Mouse (Mus musculus): ENCODE results near the gene Zfp382. TPM values are rescaled to one million over a fixed set of nuclear protein-coding genes. Genes with fewer than 3 reads are reported as not detected.
A peak's percentile ranks its signal among the peaks of the same experiment; 100 is the strongest.
"Not testable (repeated sequence)": the region's sequence is repeated elsewhere in the genome, so short reads cannot be mapped to it uniquely, and the experiment has no call there.

Zfp382 gene
- polyA plus RNA-seq, 1 experiment from 2014 or later, result 2.5 TPM

DNA sequence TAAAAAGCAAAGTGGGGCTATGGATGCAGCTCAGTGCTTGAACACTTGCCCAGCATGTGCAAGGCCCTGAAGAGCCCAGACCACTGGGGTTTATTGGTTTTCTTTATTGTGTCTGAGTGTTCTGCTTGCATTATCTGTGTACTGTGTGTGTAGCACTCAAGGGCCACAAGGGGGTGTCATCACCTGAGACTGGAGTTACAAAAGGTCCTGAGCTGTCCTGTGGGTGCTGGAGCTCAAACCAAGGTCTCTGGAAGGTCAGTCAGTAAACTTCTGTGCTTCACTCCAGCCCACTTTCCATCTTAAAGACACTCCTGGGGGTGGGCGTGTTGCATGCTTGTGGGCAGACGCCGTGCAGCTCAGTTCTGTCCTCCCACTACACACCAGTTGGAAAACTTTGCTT, 33.8 kb downstream of the Zfp382 start:
- Histone ChIP-seq H3K9me3 (replicated peaks) (peaks cover 85% of the 10 kb centered on the region), H3K27me3 (replicated peaks) (no peaks in the 10 kb centered on the region), H3K4me1 (no peaks in the 10 kb centered on the region), H3K36me3 (peaks cover 90% of the 10 kb centered on the region), H3K4me3 (no peak overlapping the region), H3K27ac (no peak overlapping the region), H3K9ac (no peak overlapping the region), H3K4me2 (no peak overlapping the region)
- ATAC-seq, result no peak
- 86% methylated on average over 3 of the region's 3 CpGs for WGBS (ENCODE audit: insufficient replicate concordance)

DNA sequence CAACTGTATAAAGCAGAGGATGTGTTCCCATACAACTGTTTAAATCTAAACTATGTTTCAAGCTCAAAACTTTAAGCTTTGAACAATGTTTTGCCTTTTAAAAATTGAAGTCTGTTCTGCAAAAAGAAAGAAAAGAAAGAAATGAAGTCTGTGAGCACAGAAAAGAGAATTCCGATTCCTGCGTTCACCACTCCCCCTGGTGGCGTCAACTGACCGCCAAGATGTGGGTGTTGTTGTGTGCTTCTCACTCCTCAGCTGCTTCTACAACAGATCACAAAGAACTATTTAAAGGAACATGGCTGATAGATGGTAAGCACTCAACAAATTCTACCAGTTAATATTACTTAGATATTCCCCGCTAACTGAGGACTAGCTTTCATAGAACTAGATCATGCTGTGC, 41.4 kb downstream of the Zfp382 start:
- H3K4me2 ChIP-seq, result no peak overlapping the region
- H3K27me3 ChIP-seq (replicated peaks), result no peaks in the 10 kb centered on the region
- peaks cover 96% of the 10 kb centered on the region for H3K36me3 ChIP-seq
- no peak overlapping the region for H3K9ac ChIP-seq
- H3K9me3 ChIP-seq (replicated peaks), result peaks cover 64% of the 10 kb centered on the region
- H3K4me3 ChIP-seq, result no peak overlapping the region
- H3K4me1 ChIP-seq, result peaks cover 3% of the 10 kb centered on the region
- WGBS (ENCODE audit: insufficient replicate concordance), result 94% methylated on average over 5 of the region's 5 CpGs
- H3K27ac ChIP-seq, result no peak overlapping the region
- ATAC-seq, result no peak

DNA sequence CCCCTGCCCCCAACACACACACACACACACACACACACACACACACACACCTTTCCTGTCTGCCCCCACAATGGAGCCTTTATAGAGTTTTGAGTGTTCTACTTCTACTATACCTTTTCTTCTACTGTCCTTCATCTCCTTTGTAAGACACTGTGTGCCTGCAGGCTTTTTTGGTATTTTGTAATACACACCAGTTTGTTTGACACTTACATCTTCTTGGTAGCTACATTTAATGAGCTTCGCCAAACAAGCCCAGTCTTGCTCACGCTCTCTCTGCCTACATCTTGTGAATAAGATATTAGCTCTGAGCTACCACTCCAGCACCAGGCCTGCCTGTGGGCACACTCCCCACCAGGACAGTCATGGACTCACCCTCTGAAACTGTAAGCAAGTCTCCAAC, 43.0 kb downstream of the Zfp382 start:
- H3K27ac ChIP-seq, result no peak overlapping the region
- ATAC-seq, result no peak
- H3K36me3 ChIP-seq, result peaks cover 79% of the 10 kb centered on the region
- H3K9me3 ChIP-seq (replicated peaks), result peaks cover 51% of the 10 kb centered on the region
- H3K4me3 ChIP-seq, result no peak overlapping the region
- H3K9ac ChIP-seq, result no peak overlapping the region
- WGBS (ENCODE audit: insufficient replicate concordance), result 96% methylated on average over 2 of the region's 2 CpGs
- H3K27me3 ChIP-seq (replicated peaks), result no peaks in the 10 kb centered on the region
- no peak overlapping the region for H3K4me2 ChIP-seq
- peaks cover 9% of the 10 kb centered on the region for H3K4me1 ChIP-seq

DNA sequence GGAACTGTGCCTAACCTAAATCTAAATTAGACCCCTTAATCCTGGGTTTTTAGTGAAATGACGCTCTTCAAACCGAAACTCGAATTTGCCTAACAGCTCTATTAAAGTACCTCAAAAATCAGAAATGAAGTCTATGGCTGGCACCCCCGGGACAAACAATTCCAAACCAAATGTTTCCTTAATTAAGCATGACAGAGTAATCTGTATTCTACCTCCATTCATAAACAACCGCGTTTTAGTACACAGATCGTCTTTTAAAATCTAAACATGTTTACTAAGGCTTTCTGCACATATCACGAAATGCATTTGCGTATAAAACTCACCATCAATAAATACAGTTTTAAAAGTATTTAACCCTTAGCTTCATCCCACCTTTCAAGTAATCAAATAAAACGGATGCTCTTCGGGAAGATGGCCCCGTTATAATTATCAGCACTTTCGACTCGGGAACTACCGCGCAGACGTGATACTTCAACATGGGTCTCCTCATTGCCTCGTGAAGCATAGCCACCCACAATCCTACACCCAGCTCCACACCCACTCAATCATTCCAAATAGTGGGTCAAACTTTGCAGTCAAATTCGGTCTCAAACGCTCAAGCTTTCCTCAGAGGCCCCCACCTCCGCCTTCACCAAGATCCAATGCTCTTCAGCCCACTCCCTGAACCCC, 47.3 kb downstream of the Zfp382 start:
- Histone ChIP-seq H3K36me3 (peaks cover 37% of the 10 kb centered on the region), H3K27ac (peak overlapping the region; percentile 82), H3K4me3 (peak overlapping the region; percentile 80), H3K27me3 (replicated peaks) (no peaks in the 10 kb centered on the region), H3K9me3 (replicated peaks) (peaks cover 18% of the 10 kb centered on the region; the same call in 1 of the 2 replicates), H3K4me2 (peak overlapping the region; percentile 75), H3K4me1 (peaks cover 19% of the 10 kb centered on the region), H3K9ac (peak overlapping the region; percentile 85)
- ATAC-seq, result peak; percentile 13
- 3% methylated on average over 21 of the region's 21 CpGs for WGBS (ENCODE audit: insufficient replicate concordance)

DNA sequence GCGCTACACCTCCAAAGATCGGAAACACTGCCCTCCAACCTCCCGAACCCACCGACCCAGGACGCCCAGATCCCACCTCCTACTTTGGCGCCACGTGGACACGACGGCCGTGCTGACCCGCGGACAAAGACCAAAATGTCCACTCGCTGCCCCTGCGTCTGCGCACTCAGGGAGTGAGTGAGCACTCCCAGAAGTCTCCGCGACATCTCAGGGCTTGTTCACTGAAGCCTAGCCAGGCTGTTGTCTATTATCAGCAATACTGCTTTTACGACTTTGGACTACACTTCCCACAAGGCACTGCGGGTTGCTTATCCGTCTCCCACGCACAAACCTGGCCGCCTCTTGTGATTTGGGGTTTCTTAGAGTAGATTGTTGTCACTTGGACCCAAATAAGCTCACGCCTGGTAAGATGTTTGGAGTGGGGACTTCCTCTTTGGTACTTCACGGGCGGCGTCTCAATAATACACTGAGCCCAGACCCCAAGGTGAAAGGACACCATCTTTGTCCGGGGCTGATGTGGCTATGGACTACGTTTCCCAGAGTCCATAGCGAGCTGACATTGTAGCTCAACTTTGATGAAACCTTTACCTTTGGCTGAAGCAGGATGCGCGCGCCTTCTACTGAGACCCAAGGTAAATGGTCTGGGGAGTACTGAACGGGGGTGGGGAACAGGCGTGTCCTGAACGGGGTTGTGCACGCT, 48.0 kb downstream of the Zfp382 start, which contains the start of gene Zfp146:
Zfp146 (minus strand) TSS at position 168 of the 700 bp plus-strand sequence.
- peaks cover 32% of the 10 kb centered on the region for H3K36me3 ChIP-seq
- peak within 1 kb of the TSS; percentile 80 for H3K4me3 ChIP-seq
- no peaks in the 10 kb centered on the region for H3K27me3 ChIP-seq (replicated peaks)
- peaks cover 14% of the 10 kb centered on the region; the same call in 1 of the 2 replicates for H3K9me3 ChIP-seq (replicated peaks)
- peak within 1 kb of the TSS; percentile 82 for H3K27ac ChIP-seq
- H3K9ac ChIP-seq, result peak within 1 kb of the TSS; percentile 85
- WGBS (ENCODE audit: insufficient replicate concordance), result under 1% methylated on average over 36 of the region's 36 CpGs
- ATAC-seq, result peak; percentile 98
- peak within 1 kb of the TSS; percentile 75 for H3K4me2 ChIP-seq
- H3K4me1 ChIP-seq, result peaks cover 19% of the 10 kb centered on the region

DNA sequence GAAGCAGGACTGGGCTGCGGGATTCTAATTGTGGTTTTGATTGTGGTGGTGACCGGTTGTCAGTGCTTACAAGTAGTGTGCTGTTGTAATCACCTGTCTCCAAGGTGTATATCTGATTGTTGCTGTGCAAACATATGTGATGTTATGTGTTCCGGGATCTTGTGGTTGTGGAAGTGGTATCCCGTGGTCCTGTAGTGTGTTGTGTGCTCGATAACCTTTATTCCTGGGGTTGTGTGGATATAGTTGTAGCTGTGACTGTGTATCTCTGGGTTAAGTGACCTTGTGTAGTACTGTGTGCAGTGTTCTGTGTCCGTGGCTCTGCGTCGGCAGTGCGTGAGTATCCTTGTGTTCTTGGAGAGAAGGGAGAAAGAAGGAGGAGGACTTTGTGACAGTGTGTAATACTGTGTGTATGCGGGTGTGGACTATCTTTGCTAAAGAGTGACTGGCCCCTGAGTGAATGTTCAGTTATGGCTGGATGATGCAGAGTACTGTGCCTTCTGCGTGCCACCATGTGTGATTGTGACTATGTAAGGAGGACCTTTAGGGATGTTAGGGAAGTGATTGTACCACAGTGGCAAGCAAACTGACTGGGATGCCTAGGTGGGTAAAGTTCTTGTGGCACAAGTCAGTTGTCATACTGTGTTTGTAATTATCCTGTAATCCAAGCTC, 48.7 kb downstream of the Zfp382 start:
- Histone ChIP-seq H3K36me3 (peaks cover 25% of the 10 kb centered on the region), H3K4me3 (peak overlapping the region; percentile 80), H3K9me3 (replicated peaks) (peaks cover 7% of the 10 kb centered on the region; the same call in 1 of the 2 replicates), H3K27me3 (replicated peaks) (no peaks in the 10 kb centered on the region), H3K4me1 (peaks cover 19% of the 10 kb centered on the region), H3K4me2 (peak overlapping the region; percentile 75), H3K27ac (peak overlapping the region; percentile 62), H3K9ac (peak overlapping the region; percentile 85)
- 22% methylated on average over 11 of the region's 11 CpGs for WGBS (ENCODE audit: insufficient replicate concordance)
- ATAC-seq, result peak; percentile 27; the same call in 1 of the 2 replicates

DNA sequence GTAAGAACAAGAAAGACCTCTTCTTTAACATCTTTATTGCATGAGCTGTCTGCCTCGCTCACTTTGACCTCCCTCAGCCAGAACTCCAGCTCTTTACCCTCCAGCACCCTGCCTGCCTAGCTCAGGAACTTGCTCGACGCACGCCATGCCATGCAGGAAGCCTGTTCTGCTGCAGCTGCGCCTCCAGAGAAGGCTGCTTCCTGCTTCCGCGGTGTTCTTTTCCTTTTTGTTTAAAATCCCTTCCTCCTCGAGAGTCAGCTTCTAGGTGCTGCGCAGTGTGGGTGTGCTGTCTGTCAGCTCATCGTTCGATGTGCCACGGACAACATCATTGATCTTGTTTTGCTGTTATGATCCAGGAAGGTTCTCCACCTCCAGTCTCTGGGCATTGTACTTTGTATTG, 54.7 kb downstream of the Zfp382 start:
- H3K4me1 ChIP-seq, result no peaks in the 10 kb centered on the region
- no peak overlapping the region for H3K9ac ChIP-seq
- no peaks in the 10 kb centered on the region for H3K9me3 ChIP-seq (replicated peaks)
- ATAC-seq, result peak; percentile 20; the same call in 1 of the 2 replicates
- H3K36me3 ChIP-seq, result peaks cover 18% of the 10 kb centered on the region
- no peak overlapping the region for H3K27ac ChIP-seq
- H3K27me3 ChIP-seq (replicated peaks), result no peaks in the 10 kb centered on the region
- no peak overlapping the region for H3K4me2 ChIP-seq
- WGBS (ENCODE audit: insufficient replicate concordance), result 60% methylated on average over 12 of the region's 12 CpGs
- H3K4me3 ChIP-seq, result no peak overlapping the region

DNA sequence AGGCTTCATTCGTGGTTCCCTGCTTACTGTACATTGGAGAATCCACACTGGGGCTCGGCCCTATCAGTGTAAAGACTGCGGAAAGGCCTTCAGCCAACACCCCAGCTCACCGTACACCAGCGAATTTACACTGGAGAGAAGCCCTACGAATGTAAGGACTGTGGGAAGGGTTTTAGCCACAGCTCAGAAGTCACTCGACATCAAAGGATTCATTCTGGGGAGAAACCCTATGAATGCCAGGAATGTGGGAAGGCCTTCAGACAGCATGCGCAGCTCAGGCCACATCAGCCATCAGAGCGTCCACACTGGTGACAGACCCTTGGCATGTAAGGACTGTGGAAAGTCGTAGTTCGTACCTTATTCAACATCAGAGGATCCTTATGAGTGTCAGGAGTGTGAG, 56.5 kb downstream of the Zfp382 start:
- Histone ChIP-seq H3K4me3 (no peak overlapping the region), H3K27me3 (replicated peaks) (no peaks in the 10 kb centered on the region), H3K4me2 (no peak overlapping the region), H3K27ac (no peak overlapping the region), H3K9me3 (replicated peaks) (no peaks in the 10 kb centered on the region), H3K36me3 (peaks cover 18% of the 10 kb centered on the region), H3K4me1 (no peaks in the 10 kb centered on the region; the same call in 1 of the 2 replicates), H3K9ac (no peak overlapping the region)
- no peak for ATAC-seq
- WGBS (ENCODE audit: insufficient replicate concordance), result 81% methylated on average over 11 of the region's 11 CpGs

DNA sequence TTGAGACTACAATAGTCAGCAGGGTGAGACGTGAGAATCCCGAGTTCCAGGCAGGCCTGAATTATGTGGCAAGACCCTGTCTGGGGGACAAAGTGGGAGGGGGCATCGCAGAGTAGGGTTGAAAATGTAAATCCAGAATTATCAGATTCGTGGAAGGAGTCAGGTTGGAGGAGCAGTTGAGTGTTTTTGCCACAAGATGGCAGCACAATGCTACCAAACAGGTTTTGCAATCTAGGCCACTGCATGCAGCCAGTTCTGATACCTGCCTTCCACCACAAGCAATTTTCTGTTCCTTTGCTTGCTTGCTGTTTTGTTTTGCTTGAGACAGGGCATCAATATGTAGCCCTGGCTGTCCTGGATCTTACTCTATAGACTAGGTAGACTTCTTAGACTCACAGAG, 59.6 kb downstream of the Zfp382 start:
- H3K4me3 ChIP-seq, result no peak overlapping the region
- no peak for ATAC-seq

DNA sequence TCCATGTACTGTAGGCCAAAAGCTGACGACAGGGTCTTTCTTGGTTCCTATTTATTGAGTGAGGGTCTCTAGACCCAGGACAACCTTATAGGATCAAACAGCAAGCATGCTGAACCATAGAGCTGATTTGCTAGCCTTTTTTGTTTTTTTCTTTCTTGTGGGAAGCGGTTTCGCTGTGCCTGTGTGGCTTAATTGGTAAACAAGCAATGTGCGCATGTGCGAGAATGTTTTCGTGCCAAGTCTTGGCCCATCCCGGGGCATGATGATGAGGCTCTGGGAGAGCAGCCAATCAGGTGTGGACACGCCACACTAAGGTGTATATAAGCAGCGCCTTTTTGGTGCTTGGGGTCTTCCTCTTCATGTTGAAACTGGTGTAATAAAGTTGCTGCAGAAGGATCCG, 60.2 kb downstream of the Zfp382 start:
- H3K4me1 ChIP-seq, result peaks cover 19% of the 10 kb centered on the region
- peaks cover 28% of the 10 kb centered on the region for H3K36me3 ChIP-seq
- not testable (repeated sequence) for H3K9ac ChIP-seq; H3K4me3 ChIP-seq; H3K9me3 ChIP-seq (replicated peaks); ATAC-seq; H3K27ac ChIP-seq; H3K27me3 ChIP-seq (replicated peaks); H3K4me2 ChIP-seq
- 87% methylated on average over 10 of the region's 10 CpGs for WGBS (ENCODE audit: insufficient replicate concordance)

More for the DNA sequence above, 59.6 kb downstream of the Zfp382 start:
- H3K9me3 ChIP-seq (replicated peaks), result no peaks in the 10 kb centered on the region
- H3K27ac ChIP-seq, result no peak overlapping the region
- H3K27me3 ChIP-seq (replicated peaks), result no peaks in the 10 kb centered on the region
- H3K9ac ChIP-seq, result no peak overlapping the region
- no peak overlapping the region for H3K4me2 ChIP-seq
- WGBS (ENCODE audit: insufficient replicate concordance), result 0% methylated on average over 4 of the region's 4 CpGs
- peaks cover 19% of the 10 kb centered on the region for H3K4me1 ChIP-seq
- H3K36me3 ChIP-seq, result peaks cover 25% of the 10 kb centered on the region

DNA sequence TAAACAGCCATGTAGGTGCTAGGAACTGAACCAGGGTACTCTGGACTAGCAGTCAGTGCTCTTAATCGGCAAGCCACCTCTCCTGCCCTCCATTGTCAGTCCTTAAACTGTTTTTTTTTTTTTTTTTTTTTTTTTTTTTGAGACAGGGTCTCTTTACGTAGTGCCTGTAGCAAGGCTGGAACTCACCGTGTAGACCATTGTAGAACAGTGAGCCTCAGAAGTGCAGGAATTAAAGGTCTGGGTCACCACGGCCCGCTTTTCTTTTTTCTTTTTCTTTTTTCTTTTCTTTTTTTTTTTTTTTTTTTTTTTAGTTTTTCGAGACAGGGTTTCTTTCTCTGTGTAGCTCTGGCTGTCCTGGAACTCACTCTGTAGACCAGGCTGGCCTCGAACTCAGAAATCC, 61.4 kb downstream of the Zfp382 start:
- WGBS (ENCODE audit: insufficient replicate concordance), result 58% methylated on average over 7 of the region's 7 CpGs
- H3K9me3 ChIP-seq (replicated peaks); ATAC-seq; H3K27ac ChIP-seq; H3K4me3 ChIP-seq; H3K27me3 ChIP-seq (replicated peaks); H3K9ac ChIP-seq: not testable (repeated sequence)
- H3K4me1 ChIP-seq, result peaks cover 19% of the 10 kb centered on the region
- H3K4me2 ChIP-seq, result peak overlapping the region; percentile 74
- H3K36me3 ChIP-seq, result peaks cover 33% of the 10 kb centered on the region

DNA sequence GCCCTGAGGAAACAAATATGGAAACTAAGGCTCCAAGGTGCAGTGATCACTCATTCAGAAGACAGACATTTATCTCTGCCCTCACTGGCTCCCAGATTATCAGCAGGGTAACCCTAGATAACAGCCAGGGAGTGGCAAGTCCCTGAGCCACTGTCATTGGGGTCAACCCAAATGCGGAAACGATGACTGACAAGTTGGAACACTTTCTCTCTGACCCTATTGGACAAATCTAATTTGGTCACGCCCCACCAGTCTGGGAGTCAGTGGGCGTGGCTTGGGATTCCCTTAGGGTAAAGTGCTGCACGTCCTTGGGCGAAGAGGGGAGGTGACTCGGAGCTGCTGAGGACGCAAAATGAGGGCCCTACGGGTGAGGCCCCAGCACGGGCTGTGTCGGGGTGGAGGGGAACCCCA, 62.1 kb downstream of the Zfp382 start, which contains the start of gene Cox7a1:
Cox7a1 (plus strand) TSS at position 266 of the 411 bp plus-strand sequence.
- Histone ChIP-seq H3K9ac (peak within 1 kb of the TSS; percentile 57), H3K4me3 (peak within 1 kb of the TSS; percentile 39), H3K4me2 (peak within 1 kb of the TSS; percentile 74), H3K4me1 (peaks cover 19% of the 10 kb centered on the region), H3K27ac (peak within 1 kb of the TSS; percentile 45; the same call in 1 of the 2 replicates), H3K36me3 (peaks cover 35% of the 10 kb centered on the region), H3K27me3 (replicated peaks) (no peaks in the 10 kb centered on the region), H3K9me3 (replicated peaks) (no peaks in the 10 kb centered on the region)
- peak; percentile 90 for ATAC-seq
- WGBS (ENCODE audit: insufficient replicate concordance), result under 1% methylated on average over 11 of the region's 11 CpGs

All from liver, embryonic 12.5 days (tissue).